Mouse (Mus musculus) kidney, embryonic 15.5 days (tissue): ENCODE results near the gene Kcmf1. TPM values are rescaled to one million over a fixed set of nuclear protein-coding genes. Genes with fewer than 3 reads are reported as not detected.

Experiments used
- ATAC-seq: fragments of 200-750 bp; cut with Nextera tagmentation; replicated peaks from 2 replicates; pipeline ENCODE4 v1.8.0; 2017; ENCODE audit warnings: moderate TSS enrichment; ENCODE audit not compliant: low FRiP score
- H3K27ac ChIP-seq: fragments of 300-500 bp; sonication (generic); 2 replicates; pipeline ENCODE4 v1.5.1; 2015; ENCODE audit warnings: mild to moderate bottlenecking, inconsistent platforms
- H3K27me3 ChIP-seq: fragments of 300-500 bp; sonication (generic); 2 replicates; pipeline ENCODE4 v1.6.1; 2015; ENCODE audit warnings: inconsistent platforms
- H3K36me3 ChIP-seq: fragments of 300-500 bp; sonication (generic); 2 replicates; pipeline ENCODE4 v1.6.1; 2015; ENCODE audit warnings: inconsistent platforms
- H3K4me1 ChIP-seq: fragments of 300-500 bp; sonication (generic); 2 replicates; pipeline ENCODE4 v1.6.1; 2015; ENCODE audit warnings: inconsistent platforms
- H3K4me2 ChIP-seq: fragments of 300-500 bp; sonication (generic); 2 replicates; pipeline ENCODE4 v1.6.1; 2015; ENCODE audit warnings: moderate library complexity, mild to moderate bottlenecking, inconsistent platforms
- H3K4me3 ChIP-seq: fragments of 300-500 bp; sonication (generic); replicated peaks from 2 replicates; pipeline ENCODE4 v1.5.1; 2015; ENCODE audit warnings: mild to moderate bottlenecking, inconsistent platforms
- H3K9ac ChIP-seq: fragments of 300-500 bp; sonication (generic); 2 replicates; pipeline ENCODE4 v1.6.1; 2015; ENCODE audit warnings: mild to moderate bottlenecking, inconsistent platforms
- H3K9me3 ChIP-seq: fragments of 300-500 bp; sonication (generic); replicated peaks from 2 replicates; pipeline ENCODE4 v1.6.1; 2016; ENCODE audit warnings: inconsistent platforms
- WGBS: fragments of 180-500 bp; shearing (Covaris S2); methylation state at CpG from one replicate; pipeline ENCODE4 v1.1.7; 2015; ENCODE audit warnings: mixed read lengths; 5-methylcytosine and 5-hydroxymethylcytosine counted together
- polyA plus RNA-seq: library from polyadenylated mRNA; unstranded; fragments of >200 nt; fragmentation: Nextera tagmentation; extraction: Ambion mirVana; gene quantifications from 2 replicates; pipeline ENCODE4 v1.2.1, GENCODE M21; 2015

Kcmf1 gene
- polyA plus RNA-seq, 1 experiment from 2014 or later, result 33.1 TPM

DNA sequence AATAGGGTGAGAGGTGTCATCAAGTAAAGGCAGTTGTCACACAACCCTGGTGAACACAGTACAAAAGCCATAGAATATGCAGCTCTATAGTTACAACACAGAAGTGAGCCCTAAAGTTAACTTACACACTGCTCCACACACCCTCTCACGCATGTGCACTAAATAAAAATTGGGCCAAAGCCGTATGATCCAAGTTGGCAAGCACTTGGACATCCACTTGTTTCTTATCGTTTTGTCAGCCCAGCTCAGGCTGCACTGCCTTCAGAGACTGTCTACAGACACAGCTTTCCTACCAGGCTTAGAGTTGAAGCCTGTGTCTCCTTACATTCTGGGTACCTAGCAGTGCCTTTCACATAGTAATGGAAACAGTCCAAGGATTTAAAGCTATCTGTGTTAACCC, 4.8 kb downstream of the Kcmf1 start:
- no peak overlapping the region for H3K27ac ChIP-seq
- 71% methylated on average over 3 of the region's 3 CpGs for WGBS

DNA sequence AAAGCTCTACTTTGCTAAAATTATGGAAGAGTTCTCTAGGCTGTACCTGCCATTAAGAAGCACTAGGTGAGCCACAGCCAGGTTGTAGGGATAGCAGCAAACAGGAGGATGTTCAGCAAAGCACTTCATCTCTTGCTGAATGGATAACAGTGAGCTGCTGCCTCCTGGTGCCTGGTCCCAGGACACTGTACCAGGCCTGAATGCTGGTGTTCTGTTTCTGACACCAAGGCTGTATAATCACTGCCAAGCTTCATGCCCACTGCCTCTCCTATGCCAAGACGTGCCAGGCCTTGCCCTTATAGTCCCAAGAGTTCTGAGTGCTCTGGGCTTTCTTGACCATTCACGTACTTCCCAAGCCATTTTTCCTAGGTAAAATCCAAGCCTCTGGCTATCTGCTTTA, 8.5 kb downstream of the Kcmf1 start:
- 97% methylated on average over 2 of the region's 2 CpGs for WGBS
- no peak for ATAC-seq
- Histone ChIP-seq H3K4me3 (no peak overlapping the region), H3K9me3 (no peaks in the 10 kb centered on the region), H3K9ac (no peak overlapping the region), H3K4me2 (no peak overlapping the region), H3K4me1 (peaks cover 28% of the 10 kb centered on the region), H3K27me3 (no peaks in the 10 kb centered on the region), H3K36me3 (peaks cover 12% of the 10 kb centered on the region), H3K27ac (no peak overlapping the region)

More for the DNA sequence above, 4.8 kb downstream of the Kcmf1 start:
- no peak overlapping the region for H3K4me3 ChIP-seq
- H3K27me3 ChIP-seq, result no peaks in the 10 kb centered on the region
- no peaks in the 10 kb centered on the region for H3K9me3 ChIP-seq
- peaks cover 42% of the 10 kb centered on the region for H3K4me1 ChIP-seq
- H3K4me2 ChIP-seq, result no peak overlapping the region
- H3K36me3 ChIP-seq, result peaks cover 9% of the 10 kb centered on the region
- H3K9ac ChIP-seq, result no peak overlapping the region
- ATAC-seq, result no peak

DNA sequence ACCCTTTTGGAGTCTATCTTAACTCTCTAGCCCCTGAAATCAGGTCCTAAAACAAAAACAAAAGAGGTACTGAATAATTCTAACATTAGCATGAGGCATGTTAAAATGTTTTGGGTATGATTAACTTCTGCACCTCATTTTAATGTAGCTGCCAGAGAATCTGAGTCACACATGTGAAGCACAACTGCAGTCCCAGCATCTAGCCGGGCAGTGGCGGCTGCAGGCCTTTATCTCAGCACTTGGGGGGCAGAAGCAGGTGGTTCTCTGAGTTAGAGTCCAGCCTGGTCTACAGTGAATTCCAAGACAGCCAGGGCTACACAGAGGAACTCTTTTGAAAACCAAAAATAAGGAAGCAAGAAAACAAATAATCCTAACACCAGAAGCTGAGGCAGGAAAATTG, 11.1 kb downstream of the Kcmf1 start:
- Histone ChIP-seq H3K9me3 (no peaks in the 10 kb centered on the region), H3K36me3 (0 out of 2 replicates have a peak, but pooled peaks cover 3% of the 10 kb centered on the region), H3K4me1 (peaks cover 14% of the 10 kb centered on the region), H3K4me3 (no peak overlapping the region), H3K9ac (no peak overlapping the region), H3K27me3 (no peaks in the 10 kb centered on the region), H3K4me2 (no peak overlapping the region), H3K27ac (no peak overlapping the region)
- 82% methylated on average over 2 of the region's 2 CpGs for WGBS
- no peak for ATAC-seq

DNA sequence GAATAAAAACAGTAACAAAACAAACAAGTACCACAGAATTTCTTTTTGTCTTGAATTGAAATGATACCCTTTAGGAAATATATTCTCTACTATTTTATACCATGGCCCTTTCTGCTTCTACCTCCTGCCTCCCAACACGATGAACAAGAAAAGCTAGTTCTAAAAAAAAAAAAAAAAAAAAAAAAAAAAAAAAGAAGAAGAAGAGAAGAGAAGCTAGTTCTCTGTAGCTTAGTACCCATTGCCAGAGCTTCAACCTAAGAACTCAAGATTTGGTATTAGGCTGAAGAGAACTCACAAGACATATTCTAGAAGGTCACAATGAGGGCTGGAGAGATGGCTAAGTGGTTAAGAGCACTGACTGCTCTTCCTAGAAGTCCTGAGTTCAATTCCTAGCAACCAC, 14.5 kb downstream of the Kcmf1 start:
- 91% methylated on average over 1 of the region's 1 CpGs for WGBS
- Histone ChIP-seq H3K4me2 (no peak overlapping the region), H3K27ac (no peak overlapping the region), H3K36me3 (0 out of 2 replicates have a peak, but pooled peaks cover 3% of the 10 kb centered on the region), H3K27me3 (no peaks in the 10 kb centered on the region), H3K4me3 (no peak overlapping the region), H3K9ac (no peak overlapping the region), H3K9me3 (no peaks in the 10 kb centered on the region), H3K4me1 (peaks cover 23% of the 10 kb centered on the region)
- ATAC-seq, result no peak

DNA sequence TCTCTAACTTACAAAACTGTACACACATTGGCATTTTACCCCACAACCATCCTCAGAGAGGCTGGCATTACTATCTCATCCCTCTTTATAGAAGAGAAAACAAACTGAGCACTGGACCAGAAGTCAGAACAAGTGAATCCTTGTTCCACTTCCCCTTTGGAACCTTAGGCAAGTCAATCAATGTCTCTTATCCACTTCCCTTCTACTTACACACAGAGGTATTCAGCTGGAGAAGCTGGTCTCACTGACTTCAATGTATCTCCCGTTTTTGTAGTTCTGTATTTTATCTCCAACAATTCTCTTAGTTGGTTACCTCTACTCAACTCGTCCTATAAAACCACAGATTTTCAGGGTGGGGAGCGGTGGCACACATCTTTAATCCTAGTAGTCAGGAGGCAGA, 15.0 kb downstream of the Kcmf1 start:
- Histone ChIP-seq H3K4me2 (no peak overlapping the region), H3K9ac (no peak overlapping the region), H3K27me3 (no peaks in the 10 kb centered on the region), H3K4me3 (no peak overlapping the region), H3K36me3 (0 out of 2 replicates have a peak, but pooled peaks cover 3% of the 10 kb centered on the region), H3K27ac (no peak overlapping the region), H3K4me1 (peaks cover 19% of the 10 kb centered on the region), H3K9me3 (no peaks in the 10 kb centered on the region)
- WGBS, result 82% methylated on average over 3 of the region's 3 CpGs
- ATAC-seq, result no peak

DNA sequence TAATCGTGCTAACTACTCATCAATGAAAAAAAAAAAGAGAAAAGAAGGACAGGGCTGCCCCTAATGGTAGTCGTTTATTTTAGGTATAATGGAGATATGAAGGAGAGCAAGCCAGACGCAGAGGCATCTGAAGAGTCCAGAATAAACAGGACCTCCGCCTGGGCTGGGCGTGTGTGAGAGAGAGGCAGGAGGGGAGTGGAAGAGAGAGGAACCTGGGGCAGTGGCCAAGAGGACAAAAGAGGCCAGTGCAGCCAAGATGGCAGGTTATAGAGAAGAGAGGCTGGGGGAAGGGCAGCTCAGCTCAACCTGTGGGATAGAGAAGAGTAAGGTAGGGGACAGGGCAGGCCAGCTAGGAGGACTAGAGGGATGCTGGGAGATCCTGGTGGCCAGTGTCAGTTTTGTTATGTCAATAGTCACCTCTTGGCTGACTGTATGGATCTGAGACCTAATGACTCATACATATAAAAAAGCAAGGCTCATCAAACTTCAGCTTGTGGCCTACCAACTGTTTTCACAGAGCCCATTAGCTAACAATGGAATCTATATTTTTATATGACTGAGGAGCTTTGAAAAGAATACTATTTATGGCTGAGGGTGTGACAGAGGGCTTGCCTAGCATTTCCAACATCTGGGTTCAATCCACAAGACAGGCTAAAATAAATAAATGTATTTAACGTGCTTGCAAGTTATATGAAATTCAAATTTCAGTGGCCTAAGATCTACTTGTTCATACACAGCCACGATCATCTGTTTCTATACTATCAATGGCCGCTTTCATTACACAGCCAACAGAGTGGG, 16.9 kb downstream of the Kcmf1 start:
- no peak for ATAC-seq
- no peak overlapping the region for H3K9ac ChIP-seq

DNA sequence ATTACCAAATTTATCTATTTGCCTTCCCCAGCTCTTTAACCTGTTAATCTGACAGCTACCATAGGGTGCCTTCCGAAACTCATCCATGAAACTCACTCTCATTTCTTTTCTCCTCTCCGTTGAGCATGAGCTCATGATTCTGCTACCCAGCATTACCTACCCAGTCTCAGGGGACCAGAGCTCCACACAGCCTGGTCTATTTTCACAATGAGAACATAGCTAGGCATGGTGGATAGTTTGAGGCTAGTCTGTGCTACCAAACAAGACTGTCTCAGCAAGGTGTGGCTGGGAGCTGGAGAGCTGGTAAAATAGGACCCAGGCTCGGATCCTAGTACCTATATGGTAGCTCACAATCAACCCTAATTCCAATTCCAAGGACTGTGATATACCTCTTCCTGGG, 17.6 kb downstream of the Kcmf1 start:
- H3K4me1 ChIP-seq, result peaks cover 26% of the 10 kb centered on the region
- no peak overlapping the region for H3K27ac ChIP-seq
- H3K4me3 ChIP-seq, result no peak overlapping the region
- H3K9ac ChIP-seq, result no peak overlapping the region
- 92% methylated on average over 3 of the region's 3 CpGs for WGBS
- no peak overlapping the region for H3K4me2 ChIP-seq
- H3K27me3 ChIP-seq, result no peaks in the 10 kb centered on the region
- 0 out of 2 replicates have a peak, but pooled peaks cover 3% of the 10 kb centered on the region for H3K36me3 ChIP-seq
- no peak for ATAC-seq
- H3K9me3 ChIP-seq, result no peaks in the 10 kb centered on the region

More for the DNA sequence above, 16.9 kb downstream of the Kcmf1 start:
- H3K4me3 ChIP-seq, result no peak overlapping the region
- no peaks in the 10 kb centered on the region for H3K27me3 ChIP-seq
- H3K4me1 ChIP-seq, result peaks cover 26% of the 10 kb centered on the region
- 69% methylated on average over 8 of the region's 8 CpGs for WGBS
- no peaks in the 10 kb centered on the region for H3K9me3 ChIP-seq
- H3K36me3 ChIP-seq, result 0 out of 2 replicates have a peak, but pooled peaks cover 2% of the 10 kb centered on the region
- no peak overlapping the region for H3K4me2 ChIP-seq
- H3K27ac ChIP-seq, result no peak overlapping the region

DNA sequence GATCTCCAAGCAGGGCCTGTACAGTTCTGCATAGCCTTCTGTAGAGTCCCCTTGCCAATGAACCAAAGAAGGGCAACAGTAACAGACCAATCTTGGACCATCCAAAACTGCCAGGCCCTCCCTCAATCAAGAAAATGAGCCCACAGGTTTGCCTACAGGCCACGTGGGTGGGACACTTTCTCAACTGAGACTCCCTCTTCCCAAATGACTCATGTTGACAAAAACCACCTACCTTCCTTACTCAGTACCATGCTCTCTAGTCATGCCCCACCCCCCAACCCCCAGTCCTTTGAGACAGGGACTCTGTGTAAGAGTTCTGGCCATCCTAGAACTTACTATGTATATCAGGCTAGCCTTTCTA, 18.2 kb downstream of the Kcmf1 start:
- Histone ChIP-seq H3K9ac (no peak overlapping the region), H3K27ac (no peak overlapping the region), H3K4me3 (no peak overlapping the region), H3K36me3 (0 out of 2 replicates have a peak, but pooled peaks cover 3% of the 10 kb centered on the region), H3K9me3 (no peaks in the 10 kb centered on the region), H3K4me1 (peaks cover 26% of the 10 kb centered on the region), H3K4me2 (no peak overlapping the region), H3K27me3 (no peaks in the 10 kb centered on the region)
- 58% methylated on average over 1 of the region's 1 CpGs for WGBS
- no peak for ATAC-seq

DNA sequence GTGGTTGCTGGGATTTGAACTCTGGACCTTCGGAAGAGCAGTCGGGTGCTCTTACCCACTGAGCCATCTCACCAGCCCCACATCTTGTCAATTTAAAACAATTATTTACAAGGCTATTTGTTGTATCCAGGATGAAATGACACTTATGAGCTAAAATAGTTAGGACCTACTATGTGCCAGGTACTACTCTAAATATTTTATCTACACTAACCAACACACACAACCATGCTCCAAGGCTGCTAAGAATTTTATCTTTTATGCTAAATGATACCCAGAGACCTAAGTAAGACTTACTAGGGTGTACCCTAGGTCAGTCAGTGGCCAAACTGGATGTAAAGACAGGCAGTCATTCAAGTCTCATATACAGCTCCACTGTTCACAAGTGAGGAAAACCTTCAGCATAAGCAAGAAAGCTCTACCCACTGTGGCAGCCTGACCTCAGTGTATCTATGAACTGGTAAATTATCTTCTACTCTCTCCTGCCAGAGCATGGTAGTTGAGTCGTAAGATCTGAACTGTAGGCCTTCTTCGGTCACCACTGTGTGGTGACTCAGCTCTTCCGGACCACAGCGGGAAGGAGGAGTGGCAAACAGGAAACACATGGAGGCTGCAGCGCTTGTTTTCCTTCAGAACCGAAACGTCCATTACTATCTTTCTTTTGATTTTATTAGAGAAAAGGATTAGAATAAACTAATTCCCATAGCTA, 18.7 kb downstream of the Kcmf1 start:
- WGBS, result 84% methylated on average over 9 of the region's 9 CpGs
- Histone ChIP-seq H3K27me3 (no peaks in the 10 kb centered on the region), H3K4me3 (no peak overlapping the region), H3K27ac (no peak overlapping the region), H3K9ac (no peak overlapping the region), H3K4me2 (no peak overlapping the region), H3K4me1 (peaks cover 23% of the 10 kb centered on the region), H3K9me3 (no peaks in the 10 kb centered on the region), H3K36me3 (0 out of 2 replicates have a peak, but pooled peaks cover 3% of the 10 kb centered on the region)
- no peak for ATAC-seq

DNA sequence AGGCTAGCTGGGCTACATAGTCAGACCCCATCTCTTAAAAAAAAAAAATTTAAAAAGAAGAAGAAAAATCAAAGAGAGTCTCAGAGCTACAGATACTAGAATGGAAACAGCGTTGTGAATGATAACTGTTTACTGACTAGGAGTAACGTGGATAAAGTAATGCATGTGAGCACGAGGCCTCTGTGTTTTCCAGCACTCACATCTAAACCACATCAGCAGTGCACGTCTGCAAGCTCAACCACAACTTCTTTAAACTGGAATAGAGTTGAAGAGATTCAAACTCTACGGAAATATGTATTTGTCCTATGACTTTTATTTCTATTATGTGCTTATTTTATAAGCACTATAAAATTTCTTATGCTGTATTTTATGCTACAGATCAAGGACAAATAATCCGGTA, 23.1 kb downstream of the Kcmf1 start:
- Histone ChIP-seq H3K4me3 (no peak overlapping the region), H3K27me3 (no peaks in the 10 kb centered on the region), H3K4me1 (peaks cover 8% of the 10 kb centered on the region; the same call in 1 of the 2 replicates), H3K27ac (no peak overlapping the region), H3K9ac (no peak overlapping the region), H3K36me3 (0 out of 2 replicates have a peak, but pooled peaks cover 6% of the 10 kb centered on the region), H3K9me3 (no peaks in the 10 kb centered on the region), H3K4me2 (no peak overlapping the region)
- no peak for ATAC-seq
- WGBS, result 92% methylated on average over 6 of the region's 6 CpGs

DNA sequence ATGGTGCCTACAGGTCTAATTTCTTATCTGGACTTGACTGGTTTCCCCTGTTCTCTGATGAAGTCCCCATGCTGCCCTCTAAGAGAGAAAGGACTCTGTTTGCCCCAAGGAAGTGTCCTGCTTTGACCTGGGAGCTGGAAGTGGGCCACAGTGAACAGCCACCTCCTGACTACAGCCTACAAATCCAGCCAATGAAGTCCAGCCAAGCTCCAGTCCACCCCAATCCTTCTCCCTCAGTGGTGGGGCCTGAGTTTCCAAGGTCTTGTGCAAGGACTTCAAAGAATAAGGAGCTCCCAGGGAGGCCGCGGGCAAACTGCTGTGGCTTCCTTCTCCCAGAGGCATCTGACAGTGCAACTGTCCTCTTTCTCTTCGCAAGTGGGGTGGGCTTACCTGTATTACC, 26.4 kb downstream of the Kcmf1 start:
- no peaks in the 10 kb centered on the region for H3K9me3 ChIP-seq
- 0 out of 2 replicates have a peak, but pooled peaks cover 6% of the 10 kb centered on the region for H3K36me3 ChIP-seq
- H3K9ac ChIP-seq, result no peak overlapping the region
- 92% methylated on average over 3 of the region's 3 CpGs for WGBS
- H3K4me1 ChIP-seq, result peaks cover 19% of the 10 kb centered on the region
- no peak overlapping the region for H3K27ac ChIP-seq
- H3K4me2 ChIP-seq, result no peak overlapping the region
- H3K4me3 ChIP-seq, result no peak overlapping the region
- no peaks in the 10 kb centered on the region for H3K27me3 ChIP-seq
- no peak for ATAC-seq

DNA sequence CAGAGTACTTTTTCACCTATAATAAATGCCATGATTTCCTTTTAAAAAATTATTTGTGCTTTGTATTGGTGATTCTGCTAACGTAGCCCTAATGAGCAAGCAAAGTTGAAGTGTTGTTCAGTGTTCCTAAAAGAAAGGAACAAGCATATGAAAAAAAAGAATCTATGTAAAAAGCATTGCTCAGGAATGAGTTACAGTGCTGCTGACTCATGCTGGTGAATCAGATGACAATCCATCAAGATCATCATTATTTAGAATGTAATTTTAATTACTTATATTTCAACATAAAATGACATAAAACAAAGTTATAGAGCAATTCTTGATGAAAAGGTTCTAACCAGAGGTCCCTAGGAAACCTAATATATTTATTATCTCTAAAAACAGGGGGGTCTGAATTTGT, 27.5 kb downstream of the Kcmf1 start:
- Histone ChIP-seq H3K27ac (no peak overlapping the region), H3K36me3 (0 out of 2 replicates have a peak, but pooled peaks cover 3% of the 10 kb centered on the region), H3K4me2 (no peak overlapping the region), H3K4me3 (no peak overlapping the region), H3K4me1 (peaks cover 19% of the 10 kb centered on the region), H3K9ac (no peak overlapping the region), H3K27me3 (no peaks in the 10 kb centered on the region), H3K9me3 (no peaks in the 10 kb centered on the region)
- 91% methylated on average over 1 of the region's 1 CpGs for WGBS
- ATAC-seq, result no peak
